Mouse (Mus musculus) intestine, postnatal 0 days (tissue): ENCODE results near the gene 1700012P22Rik. TPM values are rescaled to one million over a fixed set of nuclear protein-coding genes. Genes with fewer than 3 reads are reported as not detected.

Experiments used
- ATAC-seq: fragments of 200-750 bp; cut with Nextera tagmentation; 2 replicates; pipeline ENCODE4 v1.8.0; 2017; ENCODE audit warnings: mild to moderate bottlenecking, moderate TSS enrichment, moderate library complexity
- H3K27ac ChIP-seq: fragments of 300-500 bp; sonication (generic); 2 replicates; pipeline ENCODE4 v1.5.1; 2014; ENCODE audit warnings: mild to moderate bottlenecking, low read depth, low read length, moderate library complexity
- H3K27me3 ChIP-seq: fragments of 300-500 bp; sonication (generic); replicated peaks from 2 replicates; pipeline ENCODE4 v1.6.1; 2014; ENCODE audit warnings: low read length, mixed read lengths; ENCODE audit not compliant: control insufficient read depth, insufficient read depth
- H3K36me3 ChIP-seq: fragments of 300-500 bp; sonication (generic); 2 replicates; pipeline ENCODE4 v1.6.1; 2014; ENCODE audit warnings: mild to moderate bottlenecking, moderate library complexity; ENCODE audit not compliant: control insufficient read depth, insufficient read depth
- H3K4me1 ChIP-seq: fragments of 300-500 bp; sonication (generic); replicated peaks from 2 replicates; pipeline ENCODE4 v1.6.1; 2014; ENCODE audit warnings: antibody characterized with exemption, low read length, mixed read lengths; ENCODE audit not compliant: control insufficient read depth, insufficient read depth
- H3K4me2 ChIP-seq: fragments of 300-500 bp; sonication (generic); replicated peaks from 2 replicates; pipeline ENCODE4 v1.6.1; 2014; ENCODE audit warnings: low read depth, mild to moderate bottlenecking, moderate library complexity
- H3K4me3 ChIP-seq: fragments of 300-500 bp; sonication (generic); 2 replicates; pipeline ENCODE4 v1.5.1; 2014; ENCODE audit warnings: low read depth, low read length
- H3K9ac ChIP-seq: fragments of 300-500 bp; sonication (generic); 2 replicates; pipeline ENCODE4 v1.6.1; 2014; ENCODE audit warnings: mild to moderate bottlenecking, low read depth, low read length
- H3K9me3 ChIP-seq: fragments of 300-500 bp; sonication (generic); 2 replicates; pipeline ENCODE4 v1.6.1; 2016; ENCODE audit warnings: mixed run types; ENCODE audit not compliant: control insufficient read depth
- CTCF ChIP-seq: sonication (generic); IDR thresholded peaks from 2 replicates; pipeline ENCODE4 v1.5.1; 2016; ENCODE audit warnings: low read depth, mild to moderate bottlenecking, control low read depth, antibody characterized with exemption, moderate library complexity
- WGBS: fragments of 180-500 bp; shearing (Covaris S2); extraction: QIAGEN DNeasy Blood & Tissue Kit; methylation state at CpG from one replicate; pipeline ENCODE4 v1.1.7; 2014; 5-methylcytosine and 5-hydroxymethylcytosine counted together
- polyA plus RNA-seq: library from polyadenylated mRNA; unstranded; fragments of >200 nt; fragmentation: Nextera tagmentation; extraction: Ambion mirVana; gene quantifications from 2 replicates; pipeline ENCODE4 v1.2.1, GENCODE M21; 2015

1700012P22Rik gene
- polyA plus RNA-seq, 1 experiment from 2014 or later, result not detected

DNA sequence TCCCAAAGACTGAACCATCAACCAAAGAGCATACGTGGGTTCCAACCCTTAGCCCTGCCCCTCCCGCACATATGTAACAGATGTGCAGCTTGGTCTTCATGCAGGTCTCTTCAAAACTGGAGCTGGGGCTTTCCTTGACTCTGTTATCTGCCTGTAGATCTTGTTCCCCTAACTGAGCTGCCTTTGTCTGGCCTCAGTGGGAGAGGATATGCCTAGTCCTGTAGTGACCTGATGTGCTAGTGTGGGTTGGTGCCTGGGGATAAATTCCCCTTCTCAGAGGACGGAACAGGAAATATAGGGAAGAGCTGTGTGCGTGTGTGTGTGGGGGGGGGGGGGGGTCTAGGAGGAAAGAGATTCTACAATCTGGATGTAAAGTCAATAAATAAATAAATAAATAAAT, 2.5 kb upstream of the 1700012P22Rik start:
- Histone ChIP-seq H3K27me3 (no peaks in the 10 kb centered on the region), H3K4me1 (no peaks in the 10 kb centered on the region), H3K36me3 (no peaks in the 10 kb centered on the region), H3K9me3 (no peaks in the 10 kb centered on the region), H3K4me3 (no peak overlapping the region), H3K4me2 (no peak overlapping the region), H3K27ac (no peak overlapping the region), H3K9ac (no peak overlapping the region)
- no peak for ATAC-seq
- no peak for TF ChIP-seq CTCF
- 76% methylated on average over 4 of the region's 4 CpGs for WGBS

DNA sequence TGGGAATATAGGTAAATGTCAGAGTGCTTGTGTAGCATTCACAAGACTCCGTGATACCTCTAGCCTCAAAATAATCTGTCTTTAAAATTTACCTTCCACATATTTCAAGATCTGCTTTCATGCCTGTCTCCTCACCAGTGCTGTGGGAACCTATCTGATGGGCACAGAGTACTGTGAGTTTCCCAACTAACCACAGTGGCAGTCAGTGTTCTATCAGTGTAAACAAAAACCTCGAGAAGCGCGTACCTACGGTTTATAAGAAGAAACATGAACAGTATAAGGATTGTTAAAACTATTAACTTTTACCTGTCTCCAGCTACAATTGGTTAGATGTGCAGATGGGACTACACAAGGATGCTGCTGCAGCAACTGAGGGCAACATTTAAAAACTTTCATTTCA, 5.4 kb downstream of the 1700012P22Rik start:
- no peak for TF ChIP-seq CTCF
- no peaks in the 10 kb centered on the region for H3K4me1 ChIP-seq
- no peak overlapping the region for H3K9ac ChIP-seq
- no peaks in the 10 kb centered on the region for H3K36me3 ChIP-seq
- H3K9me3 ChIP-seq, result no peaks in the 10 kb centered on the region
- 81% methylated on average over 5 of the region's 5 CpGs for WGBS
- no peak for ATAC-seq
- H3K4me2 ChIP-seq, result no peak overlapping the region
- H3K4me3 ChIP-seq, result no peak overlapping the region
- H3K27ac ChIP-seq, result no peak overlapping the region
- no peaks in the 10 kb centered on the region for H3K27me3 ChIP-seq

DNA sequence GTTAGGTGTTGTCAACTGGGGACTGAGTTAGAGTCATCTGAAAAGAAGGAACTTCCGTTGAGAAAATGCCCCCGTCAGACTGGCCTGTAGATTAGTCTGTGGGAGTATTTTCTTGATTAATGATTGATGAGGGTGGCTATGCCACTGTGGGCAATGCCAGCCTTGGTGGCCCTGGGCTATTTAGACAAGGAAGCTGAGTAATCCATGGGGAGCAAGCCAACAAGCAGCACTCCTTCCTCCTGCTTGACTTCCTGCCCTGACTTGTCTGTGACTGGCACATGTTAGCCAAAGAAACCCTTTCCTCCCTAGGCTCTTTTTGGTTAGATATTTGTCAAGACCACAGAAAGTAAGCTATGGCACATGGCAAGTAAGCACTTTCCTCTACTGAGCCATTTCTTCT, 7.8 kb downstream of the 1700012P22Rik start:
- 70% methylated on average over 2 of the region's 2 CpGs for WGBS
- no peak overlapping the region for H3K4me3 ChIP-seq
- TF ChIP-seq CTCF, result no peak
- H3K27me3 ChIP-seq, result no peaks in the 10 kb centered on the region
- H3K27ac ChIP-seq, result no peak overlapping the region
- H3K9ac ChIP-seq, result no peak overlapping the region
- ATAC-seq, result no peak
- no peaks in the 10 kb centered on the region for H3K36me3 ChIP-seq
- H3K4me2 ChIP-seq, result no peak overlapping the region
- no peaks in the 10 kb centered on the region for H3K9me3 ChIP-seq
- H3K4me1 ChIP-seq, result no peaks in the 10 kb centered on the region

DNA sequence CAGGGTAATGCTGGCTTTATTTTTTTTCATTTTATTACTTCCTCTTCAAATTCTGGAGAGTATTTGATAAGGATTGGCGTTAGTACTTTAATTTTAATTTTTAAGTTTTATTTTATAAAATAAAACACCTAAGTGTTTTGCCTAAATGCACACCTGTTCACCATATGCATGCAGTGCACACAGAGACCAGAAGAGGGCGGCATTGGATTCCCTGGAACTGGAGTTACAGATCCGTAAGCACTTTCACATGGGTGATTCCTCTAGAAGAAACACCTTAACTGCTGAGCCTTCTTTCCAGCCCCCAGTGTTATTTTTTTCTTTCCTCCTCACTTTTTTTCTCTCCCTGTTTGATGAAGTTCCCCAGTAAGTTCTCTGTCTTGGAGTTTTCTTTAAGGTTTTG, 9.7 kb downstream of the 1700012P22Rik start:
- Histone ChIP-seq H3K4me2 (no peak overlapping the region), H3K9ac (no peak overlapping the region), H3K4me3 (no peak overlapping the region), H3K4me1 (no peaks in the 10 kb centered on the region), H3K9me3 (no peaks in the 10 kb centered on the region), H3K36me3 (no peaks in the 10 kb centered on the region), H3K27ac (no peak overlapping the region), H3K27me3 (no peaks in the 10 kb centered on the region)
- ATAC-seq, result no peak
- peak; percentile 50 for TF ChIP-seq CTCF
- 19% methylated on average over 3 of the region's 3 CpGs for WGBS

DNA sequence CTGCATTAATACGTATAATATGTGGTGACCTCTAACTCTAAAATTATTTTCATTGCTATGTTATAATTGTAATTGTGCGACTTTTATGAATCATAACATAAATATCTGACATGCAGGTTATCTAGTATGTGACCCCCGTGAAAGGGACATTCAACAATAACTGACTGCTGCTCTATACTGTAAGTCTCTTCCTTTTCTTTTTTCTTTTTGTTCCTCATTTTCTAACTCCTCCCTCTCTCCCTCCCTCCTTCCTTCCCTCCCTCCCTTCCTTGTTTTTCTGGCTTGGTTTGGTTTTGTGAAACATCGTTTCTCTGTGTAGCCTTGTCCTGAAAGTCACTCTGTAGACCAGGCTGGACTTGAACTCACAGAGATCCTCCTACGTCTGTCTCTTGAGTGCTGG, 14.0 kb downstream of the 1700012P22Rik start:
- ATAC-seq, result no peak
- 74% methylated on average over 5 of the region's 5 CpGs for WGBS
- no peak overlapping the region for H3K27ac ChIP-seq
- H3K9ac ChIP-seq, result no peak overlapping the region
- no peak overlapping the region for H3K4me2 ChIP-seq
- no peaks in the 10 kb centered on the region for H3K4me1 ChIP-seq
- H3K36me3 ChIP-seq, result no peaks in the 10 kb centered on the region
- H3K4me3 ChIP-seq, result no peak overlapping the region
- no peaks in the 10 kb centered on the region for H3K9me3 ChIP-seq
- no peaks in the 10 kb centered on the region for H3K27me3 ChIP-seq
- no peak for TF ChIP-seq CTCF

DNA sequence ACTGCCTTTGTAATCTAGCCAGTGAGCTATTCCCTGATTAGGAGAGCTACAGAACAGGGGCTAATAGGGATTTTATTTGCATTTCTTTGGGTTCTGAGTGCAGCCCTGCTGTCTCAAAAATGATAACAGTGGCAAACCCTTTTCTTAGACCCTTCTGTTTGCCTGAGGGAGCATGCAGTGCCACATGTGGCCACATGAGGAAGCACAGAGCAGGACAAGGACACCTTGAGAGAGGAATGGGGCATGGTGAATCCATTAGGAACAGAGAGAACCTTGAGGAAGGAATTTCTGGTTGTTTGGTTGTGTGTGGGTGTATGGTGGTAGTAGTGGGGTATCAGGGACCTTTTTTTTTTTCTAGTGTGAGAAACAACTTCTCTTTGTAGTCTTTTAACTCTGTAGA, 17.9 kb downstream of the 1700012P22Rik start:
- Histone ChIP-seq H3K27me3 (no peaks in the 10 kb centered on the region), H3K4me3 (no peak overlapping the region), H3K27ac (no peak overlapping the region), H3K4me1 (no peaks in the 10 kb centered on the region), H3K4me2 (no peak overlapping the region), H3K9me3 (no peaks in the 10 kb centered on the region), H3K9ac (no peak overlapping the region), H3K36me3 (no peaks in the 10 kb centered on the region)
- ATAC-seq, result no peak
- TF ChIP-seq CTCF, result peak; percentile 61

DNA sequence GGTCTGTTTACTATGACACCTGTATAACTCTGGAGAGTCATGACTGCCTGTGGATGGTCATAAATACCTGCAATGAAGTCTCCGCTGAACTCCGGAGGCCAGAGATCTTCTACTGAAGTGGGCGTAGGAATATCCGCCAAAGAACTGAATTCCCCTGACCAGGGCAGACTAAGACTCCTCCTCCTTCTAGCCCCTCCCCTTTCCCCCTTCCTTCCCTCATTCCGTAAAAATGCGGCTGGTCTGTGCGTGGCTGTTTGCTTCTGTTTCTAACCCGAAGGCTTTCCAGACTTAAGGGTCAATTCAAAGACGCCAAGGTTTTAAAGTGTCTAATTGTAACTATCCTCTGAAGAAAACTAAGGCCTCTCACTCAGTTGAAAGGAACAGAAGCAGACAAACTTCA, 30.3 kb downstream of the 1700012P22Rik start, which contains the start of gene Pramef12:
Pramef12 (minus strand) TSS at position 175 of the 400 bp plus-strand sequence.
- Histone ChIP-seq H3K9ac (no peak within 1 kb of the TSS), H3K27me3 (no peaks in the 10 kb centered on the region), H3K4me2 (no peak within 1 kb of the TSS), H3K4me1 (no peaks in the 10 kb centered on the region), H3K9me3 (no peaks in the 10 kb centered on the region), H3K27ac (no peak within 1 kb of the TSS), H3K36me3 (no peaks in the 10 kb centered on the region), H3K4me3 (no peak within 1 kb of the TSS)
- no peak for ATAC-seq
- no peak for TF ChIP-seq CTCF
- WGBS, result 70% methylated on average over 9 of the region's 9 CpGs
